Mouse (Mus musculus): Measurements from ENCODE around the gene Trim8. TPM values are rescaled to one million over a fixed set of nuclear protein-coding genes. Genes with fewer than 3 reads are reported as not detected.

Gene Trim8
- polyA plus RNA-seq, 1 experiment from 2014 or later = 7.9 TPM

DNA sequence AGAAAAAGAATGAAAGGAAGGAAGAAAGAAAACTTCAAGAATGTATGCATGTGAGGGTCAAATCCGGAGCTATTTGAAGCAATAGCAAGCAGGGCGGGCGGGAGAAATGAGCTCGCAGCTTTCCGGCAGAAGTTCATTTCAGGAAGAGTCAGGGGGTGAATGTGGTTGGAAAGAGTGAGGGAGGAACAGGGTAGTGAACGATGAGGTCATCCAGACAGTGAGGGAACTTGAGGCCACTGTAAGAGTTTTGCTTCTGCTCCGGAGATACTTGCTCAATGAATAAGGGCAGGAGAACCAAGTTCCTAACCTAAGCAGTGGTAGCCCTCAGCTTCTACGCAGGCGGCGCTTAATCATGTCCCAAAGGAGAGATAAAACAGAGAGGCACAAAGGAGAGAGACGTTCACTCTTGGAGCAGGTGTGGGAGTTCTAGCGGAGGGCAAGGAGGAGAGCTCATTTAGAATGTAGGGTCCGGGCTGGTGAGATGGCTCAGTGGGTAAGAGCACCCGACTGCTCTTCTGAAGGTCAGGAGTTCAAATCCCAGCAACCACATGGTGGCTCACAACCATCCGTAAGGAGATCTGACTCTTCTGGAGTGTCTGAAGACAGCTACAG lies 21.0 kb downstream of the Trim8 start:
- TF ChIP-seq EP300 (IDR thresholded peaks at IDR 0.05; ENCODE audit: low read depth) = no peak
- TF ChIP-seq CTCF (IDR thresholded peaks at IDR 0.05; ENCODE audit: low read depth) = no peak
- Histone ChIP-seq H3K4me2 (ENCODE audit: low read depth, low read length) (peak overlapping the region; percentile 20), H3K4me3 (ENCODE audit: low read depth, low read length) (no peak overlapping the region), H3K9me3 (ENCODE audit: low read length) (no peaks in the 10 kb centered on the region), H3K36me3 (replicated peaks; ENCODE audit: insufficient read depth, low read length) (no peaks in the 10 kb centered on the region), H3K27ac (ENCODE audit: low read depth) (peak overlapping the region; percentile 37), H3K9ac (replicated peaks) (no peak overlapping the region), H3K4me1 (ENCODE audit: insufficient read depth) (peaks cover 41% of the 10 kb centered on the region), H3K27me3 (ENCODE audit: insufficient read depth, low read length) (peaks cover 6% of the 10 kb centered on the region; the same call in 1 of the 2 replicates)
- 14% methylated on average over 15 of the region's 15 CpGs for WGBS (ENCODE audit: insufficient replicate concordance)
- ATAC-seq = peak; percentile 20; the same call in 1 of the 2 replicates
- DNase-seq = no peak

- Histone ChIP-seq H3K4me2 (ENCODE audit: low read depth, low read length) (0 out of 2 replicates have a peak overlapping the region, but pooled peaks have one; percentile 39), H3K27ac (ENCODE audit: low read depth) (peak overlapping the region; percentile 37; the same call in 1 of the 2 replicates), H3K9ac (replicated peaks) (no peak overlapping the region), H3K4me1 (ENCODE audit: insufficient read depth) (peaks cover 36% of the 10 kb centered on the region), H3K9me3 (ENCODE audit: low read length) (no peaks in the 10 kb centered on the region), H3K4me3 (ENCODE audit: low read depth, low read length) (no peak overlapping the region), H3K27me3 (ENCODE audit: insufficient read depth, low read length) (peaks cover 6% of the 10 kb centered on the region; the same call in 1 of the 2 replicates), H3K36me3 (replicated peaks; ENCODE audit: insufficient read depth, low read length) (no peaks in the 10 kb centered on the region)
- ATAC-seq = no peak
- no peak for DNase-seq
- TF ChIP-seq EP300 (IDR thresholded peaks at IDR 0.05; ENCODE audit: low read depth) = no peak
- no peak for TF ChIP-seq CTCF (IDR thresholded peaks at IDR 0.05; ENCODE audit: low read depth)
Observed at GRCm38 (mm10) chr19:46523131-46523479, 21.6 kb downstream of the Trim8 start.

GRCm38 (mm10) chr19:46523480-46524151 lies 22.1 kb downstream of the Trim8 start:
- Histone ChIP-seq H3K27ac (ENCODE audit: low read depth) (peak overlapping the region; percentile 37; the same call in 1 of the 2 replicates), H3K36me3 (replicated peaks; ENCODE audit: insufficient read depth, low read length) (no peaks in the 10 kb centered on the region), H3K4me3 (ENCODE audit: low read depth, low read length) (no peak overlapping the region), H3K27me3 (ENCODE audit: insufficient read depth, low read length) (peaks cover 6% of the 10 kb centered on the region; the same call in 1 of the 2 replicates), H3K4me2 (ENCODE audit: low read depth, low read length) (peak overlapping the region; percentile 39), H3K9me3 (ENCODE audit: low read length) (no peaks in the 10 kb centered on the region), H3K9ac (replicated peaks) (no peak overlapping the region), H3K4me1 (ENCODE audit: insufficient read depth) (peaks cover 36% of the 10 kb centered on the region)
- 15% methylated on average over 20 of the region's 20 CpGs for WGBS (ENCODE audit: insufficient replicate concordance)
- DNase-seq (no peak), ATAC-seq (no peak)
- no peak for TF ChIP-seq CTCF (IDR thresholded peaks at IDR 0.05; ENCODE audit: low read depth)

DNA sequence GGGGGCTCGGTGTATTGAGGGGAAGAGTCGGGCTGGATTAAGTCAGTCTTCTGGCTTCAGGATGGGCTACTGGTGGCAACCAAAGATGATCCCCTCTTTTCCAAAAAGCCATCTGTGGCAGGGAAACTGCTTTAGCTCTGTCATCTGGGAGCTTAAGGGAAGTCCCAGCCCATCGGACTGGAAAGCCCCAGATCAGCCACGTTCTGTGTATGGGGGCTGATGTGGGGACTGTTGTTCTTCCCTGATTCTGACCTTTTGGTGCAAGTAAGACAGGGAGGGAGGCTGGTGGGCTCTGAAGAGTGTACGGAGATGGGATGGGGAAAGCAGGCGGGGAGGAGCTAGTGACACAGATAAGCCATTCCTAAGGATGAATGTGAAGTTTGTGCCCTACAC lies 22.6 kb downstream of the Trim8 start:
- TF ChIP-seq EP300 (IDR thresholded peaks at IDR 0.05; ENCODE audit: low read depth) (no peak), CTCF (IDR thresholded peaks at IDR 0.05; ENCODE audit: low read depth) (no peak)
- Histone ChIP-seq H3K9me3 (ENCODE audit: low read length) (no peaks in the 10 kb centered on the region), H3K4me2 (ENCODE audit: low read depth, low read length) (peak overlapping the region; percentile 39), H3K9ac (replicated peaks) (0 out of 2 replicates have a peak overlapping the region, but pooled peaks have one; percentile 2), H3K36me3 (replicated peaks; ENCODE audit: insufficient read depth, low read length) (no peaks in the 10 kb centered on the region), H3K4me3 (ENCODE audit: low read depth, low read length) (no peak overlapping the region), H3K4me1 (ENCODE audit: insufficient read depth) (peaks cover 36% of the 10 kb centered on the region), H3K27me3 (ENCODE audit: insufficient read depth, low read length) (peaks cover 6% of the 10 kb centered on the region; the same call in 1 of the 2 replicates), H3K27ac (ENCODE audit: low read depth) (peak overlapping the region; percentile 42; the same call in 1 of the 2 replicates)
- 18% methylated on average over 6 of the region's 6 CpGs for WGBS (ENCODE audit: insufficient replicate concordance)
- no peak for DNase-seq
- no peak for ATAC-seq

DNA sequence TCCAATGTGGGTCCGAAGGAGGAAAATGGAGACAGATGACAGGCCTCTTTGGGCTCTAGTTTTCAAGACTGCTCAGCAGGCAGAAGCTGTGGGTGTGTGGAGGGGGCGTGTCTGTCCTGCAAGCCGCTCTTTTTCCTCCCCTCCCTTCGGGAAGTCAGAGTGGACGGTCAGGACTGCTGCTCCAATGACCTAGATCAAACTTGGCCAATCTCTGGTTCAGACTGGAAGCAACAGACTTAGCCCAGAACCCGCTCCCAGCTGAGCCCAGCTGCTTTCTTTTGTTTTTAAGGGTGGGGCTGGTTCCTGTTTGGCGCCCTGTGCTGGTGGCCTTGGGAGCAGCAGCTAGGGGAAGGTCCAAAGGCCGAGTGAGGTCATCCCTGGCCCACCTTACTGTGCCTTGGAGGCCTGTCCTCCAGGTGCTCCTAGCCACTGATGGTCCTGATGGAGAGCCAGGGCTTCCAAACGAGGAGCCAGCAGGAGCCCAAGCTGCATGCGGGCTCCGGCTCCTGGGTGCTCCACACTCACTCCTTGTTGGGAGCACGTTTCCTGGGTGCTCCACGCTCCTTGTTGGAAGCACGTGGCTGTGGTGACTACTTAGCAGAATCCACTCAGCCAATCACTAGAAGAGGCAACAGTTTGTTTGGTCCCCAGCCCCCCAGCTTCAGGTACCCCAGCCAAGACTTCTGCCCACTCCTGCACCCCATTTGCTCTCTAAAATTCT lies 23.3 kb downstream of the Trim8 start:
- Histone ChIP-seq H3K4me2 (ENCODE audit: low read depth, low read length) (peak overlapping the region; percentile 22), H3K36me3 (replicated peaks; ENCODE audit: insufficient read depth, low read length) (no peaks in the 10 kb centered on the region), H3K27me3 (ENCODE audit: insufficient read depth, low read length) (peaks cover 6% of the 10 kb centered on the region; the same call in 1 of the 2 replicates), H3K9ac (replicated peaks) (0 out of 2 replicates have a peak overlapping the region, but pooled peaks have one; percentile 2), H3K4me3 (ENCODE audit: low read depth, low read length) (0 out of 2 replicates have a peak overlapping the region, but pooled peaks have one; percentile 3), H3K4me1 (ENCODE audit: insufficient read depth) (peaks cover 40% of the 10 kb centered on the region), H3K27ac (ENCODE audit: low read depth) (no peak overlapping the region), H3K9me3 (ENCODE audit: low read length) (no peaks in the 10 kb centered on the region)
- TF ChIP-seq EP300 (IDR thresholded peaks at IDR 0.05; ENCODE audit: low read depth) = no peak
- peak; percentile 44 for TF ChIP-seq CTCF (IDR thresholded peaks at IDR 0.05; ENCODE audit: low read depth)
- ATAC-seq (peak; percentile 53), DNase-seq (peak; percentile 57)
- WGBS (ENCODE audit: insufficient replicate concordance) = 26% methylated on average over 14 of the region's 14 CpGs

Data from liver, postnatal 0 days (tissue).